Comparison of ENCODE assay signal across 8 mouse cellular contexts in the genomic region with DNA sequence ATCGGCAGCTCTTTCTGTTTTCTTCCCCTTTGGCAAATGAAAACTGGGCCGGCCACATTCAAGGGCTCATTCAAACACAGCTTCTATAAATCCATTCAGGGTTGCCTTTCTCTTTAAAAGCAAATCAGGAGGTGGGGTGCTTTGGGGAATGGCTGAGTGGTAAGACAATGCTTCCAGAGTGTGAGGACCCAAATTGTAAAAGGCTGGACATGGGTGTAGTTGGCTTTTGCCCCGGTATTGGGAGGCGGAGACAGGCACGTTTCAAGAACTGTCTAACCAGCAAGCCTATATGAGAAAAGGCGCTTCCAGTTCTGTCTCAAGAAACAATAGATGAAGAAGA.
DNase-seq lines count a peak whose midpoint lies in the region; ATAC-seq lines count a peak whose summit lies in the region.

No protein-coding gene starts in this region.

- peaks cover 45% of the 10 kb centered on the region; the same call in 1 of the 2 replicates for H3K27me3 ChIP-seq in kidney, embryonic 15.5 days
- no peaks in the 10 kb centered on the region; the same call in none of the 2 replicates for H3K27me3 ChIP-seq in embryonic facial prominence, embryonic 11.5 days (ENCODE audit: control insufficient read depth, insufficient read depth, low read length)
- H3K27me3 ChIP-seq in hindbrain, embryonic 11.5 days (ENCODE audit: control insufficient read depth, insufficient read depth, low read length) = no peaks in the 10 kb centered on the region
- H3K27me3 ChIP-seq in midbrain, embryonic 10.5 days (ENCODE audit: low read depth, poor library complexity, severe bottlenecking) = peaks cover 72% of the 10 kb centered on the region

- no peak overlapping the region for H3K9ac ChIP-seq in kidney, embryonic 15.5 days
- no peak overlapping the region for H3K9ac ChIP-seq in embryonic facial prominence, embryonic 11.5 days (replicated peaks; ENCODE audit: low read length)
- H3K9ac ChIP-seq in hindbrain, embryonic 11.5 days (ENCODE audit: low read depth, low read length) = no peak overlapping the region

- H3K36me3 ChIP-seq in kidney, embryonic 15.5 days = no peaks in the 10 kb centered on the region
- H3K36me3 ChIP-seq in embryonic facial prominence, embryonic 11.5 days (replicated peaks; ENCODE audit: control insufficient read depth, insufficient read depth, low read depth, low read length) = no peaks in the 10 kb centered on the region
- no peaks in the 10 kb centered on the region for H3K36me3 ChIP-seq in hindbrain, embryonic 11.5 days (ENCODE audit: control insufficient read depth, insufficient read depth, low read length)
- H3K36me3 ChIP-seq in midbrain, embryonic 10.5 days = no peaks in the 10 kb centered on the region

- H3K4me2 ChIP-seq in kidney, embryonic 15.5 days = peak overlapping the region; percentile 55
- H3K4me2 ChIP-seq in embryonic facial prominence, embryonic 11.5 days (ENCODE audit: low read depth, low read length) = 0 out of 2 replicates have a peak overlapping the region, but pooled peaks have one; percentile 23
- peak overlapping the region; percentile 41 for H3K4me2 ChIP-seq in hindbrain, embryonic 11.5 days (replicated peaks; ENCODE audit: low read depth, low read length)

- WGBS in kidney, embryonic 15.5 days = 40% methylated on average over 6 of the region's 6 CpGs
- WGBS in embryonic facial prominence, embryonic 11.5 days = 35% methylated on average over 6 of the region's 6 CpGs
- 18% methylated on average over 6 of the region's 6 CpGs for WGBS in hindbrain, embryonic 11.5 days
- 27% methylated on average over 6 of the region's 6 CpGs for WGBS in midbrain, embryonic 10.5 days

- no peaks in the 10 kb centered on the region for H3K9me3 ChIP-seq in kidney, embryonic 15.5 days (replicated peaks)
- H3K9me3 ChIP-seq in embryonic facial prominence, embryonic 11.5 days (replicated peaks; ENCODE audit: control insufficient read depth, low read length) = no peaks in the 10 kb centered on the region
- H3K9me3 ChIP-seq in hindbrain, embryonic 11.5 days (ENCODE audit: control insufficient read depth, low read length) = no peaks in the 10 kb centered on the region
- H3K9me3 ChIP-seq in midbrain, embryonic 10.5 days (replicated peaks) = no peaks in the 10 kb centered on the region

- no peak overlapping the region for H3K27ac ChIP-seq in kidney, embryonic 15.5 days
- H3K27ac ChIP-seq in embryonic facial prominence, embryonic 11.5 days (replicated peaks; ENCODE audit: low read depth, low read length) = no peak overlapping the region
- peak overlapping the region; percentile 87 for H3K27ac ChIP-seq in hindbrain, embryonic 11.5 days (ENCODE audit: low read depth, low read length)
- peak overlapping the region; percentile 83 for H3K27ac ChIP-seq in midbrain, embryonic 10.5 days (replicated peaks)

- no peak for ATAC-seq in kidney, embryonic 15.5 days (replicated peaks; ENCODE audit: low FRiP score)
- no peak for ATAC-seq in embryonic facial prominence, embryonic 11.5 days (replicated peaks; ENCODE audit: insufficient number of reproducible peaks, low FRiP score, low TSS enrichment, low read depth)
- no peak; the same call in 1 of the 2 replicates for ATAC-seq in hindbrain, embryonic 11.5 days (ENCODE audit: low FRiP score)

- H3K4me3 ChIP-seq in kidney, embryonic 15.5 days (replicated peaks) = no peak overlapping the region
- no peak overlapping the region for H3K4me3 ChIP-seq in embryonic facial prominence, embryonic 11.5 days (ENCODE audit: low read depth, low read length)
- no peak overlapping the region for H3K4me3 ChIP-seq in hindbrain, embryonic 11.5 days (ENCODE audit: low read depth, low read length)
- peak overlapping the region; percentile 41 for H3K4me3 ChIP-seq in midbrain, embryonic 10.5 days

- H3K4me1 ChIP-seq in kidney, embryonic 15.5 days = peaks cover 16% of the 10 kb centered on the region; the same call in 1 of the 2 replicates
- no peaks in the 10 kb centered on the region for H3K4me1 ChIP-seq in embryonic facial prominence, embryonic 11.5 days (ENCODE audit: control insufficient read depth, insufficient read depth, low read length)
- no peaks in the 10 kb centered on the region for H3K4me1 ChIP-seq in hindbrain, embryonic 11.5 days (replicated peaks; ENCODE audit: control insufficient read depth, insufficient read depth, low read length)
- H3K4me1 ChIP-seq in midbrain, embryonic 10.5 days = peaks cover 25% of the 10 kb centered on the region

- no peak for DNase-seq in kidney, postnatal 36 days
- DNase-seq in embryonic facial prominence, embryonic 11.5 days (ENCODE audit: low spot score) = peak; percentile 11
- DNase-seq in hindbrain, embryonic 11.5 days (ENCODE audit: low spot score) = no peak
- no peak for DNase-seq in midbrain, embryonic 10.5 days (ENCODE audit: low spot score)
- DNase-seq in spleen, adult 12 weeks (ENCODE audit: low spot score) = no peak
- DNase-seq in thymus, adult 18-20 months = no peak
- DNase-seq in kidney, adult 18-20 months = no peak

Comparison
In these comparisons a context has a peak if more than half of its experiments do, and no peak if none do; other contexts are left out.
1. H3K27ac ChIP-seq: peak in hindbrain, embryonic 11.5 days (single experiment) and midbrain, embryonic 10.5 days (single experiment); none in kidney, embryonic 15.5 days (single experiment) and embryonic facial prominence, embryonic 11.5 days (single experiment).
2. Peak in every context shown above with its lines, with median percentiles within 50 percentile points of each other: H3K4me2 ChIP-seq.